Mouse (Mus musculus) T-helper 17 cell (primary cell): ENCODE measurements around the gene Rps6kb2.

ENCODE experiments used
- in situ Hi-C, 2 experiments: fragments of 300-600 bp; cut with MboI, MseI; formaldehyde crosslinking; loops; 1 replicate in 1 of 2; 2 replicates in 1 of 2; pipeline ENCODE4 v1.15.1; 2025; ENCODE audit warnings: high pct_unique_total_duplicates in 2 of 2

Gene Rps6kb2

GRCm38 (mm10) chr19:4155223-4156072 lies 7.7 kb downstream of the Rps6kb2 start:
- in situ Hi-C loops: no loop called here

DNA sequence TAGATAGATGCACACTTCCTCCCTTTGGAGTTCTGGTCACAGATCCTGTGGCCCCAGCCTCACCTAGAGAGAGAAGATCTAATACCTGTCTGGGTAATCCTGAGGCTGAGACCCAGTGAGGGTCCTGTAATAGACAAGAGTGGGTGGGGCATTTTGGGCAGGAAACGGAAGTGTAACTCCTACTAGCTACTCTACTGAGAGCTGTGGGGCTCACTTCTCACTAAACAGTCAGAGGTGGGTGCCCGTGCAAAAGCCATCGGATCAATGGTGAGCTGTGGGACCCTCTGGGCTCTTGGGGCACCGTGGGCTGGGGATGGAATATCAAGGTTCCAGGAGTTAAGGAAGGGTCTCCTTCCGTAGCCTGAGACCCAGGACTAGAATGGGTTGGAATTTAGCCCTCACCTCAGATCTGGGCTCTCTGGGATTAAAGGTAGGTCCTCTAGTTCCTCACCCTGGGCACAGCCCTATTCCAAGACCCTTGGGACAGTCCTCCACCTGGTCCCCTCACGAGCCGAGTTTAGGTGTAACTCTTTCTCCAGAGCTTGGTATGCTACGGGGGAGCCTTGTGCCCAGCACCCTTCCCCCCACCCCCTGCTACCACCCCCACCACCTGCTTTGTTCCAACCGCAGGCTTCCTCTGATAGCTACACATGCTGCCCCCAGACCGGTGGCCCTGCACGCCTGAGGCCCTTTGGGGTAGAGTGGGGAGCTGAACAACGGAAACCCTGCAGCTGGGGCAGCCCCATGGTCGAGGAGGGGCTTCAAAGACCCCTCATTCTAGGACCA lies 8.5 kb downstream of the Rps6kb2 start:
- in situ Hi-C loops: loop anchor here in 1 of 2 experiments (5.0 kb wide), 1 partner anchor 57 kb away; the partner anchor contains the start of genes Cdk2ap2 and Pitpnm1

DNA sequence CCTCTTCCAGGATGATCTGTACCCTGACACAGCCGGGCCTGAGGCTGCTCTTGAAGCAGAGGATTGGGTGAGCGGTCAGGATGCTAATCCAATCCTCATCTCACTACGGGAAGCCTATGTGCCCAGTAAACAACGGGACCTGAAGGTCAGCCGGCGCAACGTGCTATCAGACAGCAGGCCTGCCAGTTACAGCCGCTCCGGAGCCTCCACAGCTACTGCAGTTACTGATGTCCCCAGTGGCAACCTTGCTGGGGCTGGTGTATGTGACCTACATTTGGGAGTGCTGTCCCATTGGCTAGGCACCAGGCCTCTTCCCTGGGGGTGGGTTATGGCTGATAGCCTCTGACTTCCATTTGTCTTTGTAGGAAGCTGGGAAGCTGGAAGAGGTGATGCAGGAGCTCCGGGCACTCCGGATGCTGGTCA lies 9.9 kb downstream of the Rps6kb2 start, which contains the start of gene Ptprcap:
Gene Ptprcap, plus strand, starts transcription at position 373 of the 423 bp plus-strand sequence.
- in situ Hi-C loops: loop anchor here in 1 of 2 experiments (5.0 kb wide), 1 partner anchor 56 kb away; the partner anchor contains the start of genes Cdk2ap2 and Pitpnm1

DNA sequence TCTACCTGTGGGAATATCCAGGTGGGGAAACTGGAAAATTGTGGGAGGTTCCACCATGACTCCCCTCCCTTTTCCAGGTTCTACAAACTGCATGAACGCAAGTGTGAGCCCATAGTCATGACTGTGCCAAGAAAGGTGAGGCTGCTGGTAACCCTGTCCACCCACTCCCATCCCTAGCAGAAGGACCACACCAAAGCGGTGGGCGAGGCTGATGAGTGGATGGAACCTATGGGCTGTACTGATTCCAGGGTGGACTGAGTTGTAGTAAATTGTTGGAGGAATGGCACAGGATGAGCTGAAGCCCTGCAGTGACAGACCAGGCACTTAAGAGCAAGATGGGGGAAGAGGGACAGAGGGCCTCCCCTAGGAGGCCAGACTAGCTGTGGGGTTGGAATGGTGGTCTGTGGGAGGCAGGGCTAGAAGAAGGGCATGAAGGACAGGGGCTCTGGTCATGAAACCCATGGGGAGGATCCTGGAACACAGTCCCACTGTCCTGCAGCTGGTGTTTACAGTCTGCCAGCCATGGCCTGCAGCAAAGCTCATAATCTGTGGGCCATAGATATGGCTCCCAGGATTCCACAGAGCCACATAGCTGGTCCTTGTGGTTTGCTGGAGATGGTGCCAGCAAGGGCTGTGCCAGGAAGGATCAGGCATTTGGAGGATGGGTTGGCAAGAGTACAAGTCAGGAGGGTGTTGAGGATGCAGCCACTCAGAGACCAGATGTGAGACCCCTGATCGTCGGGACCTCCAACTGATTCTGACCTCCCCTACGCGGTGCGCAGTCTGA lies 10.5 kb downstream of the Rps6kb2 start:
- in situ Hi-C loops: loop anchor here in 1 of 2 experiments (5.0 kb wide), 1 partner anchor 55 kb away; the partner anchor contains the start of genes Cdk2ap2 and Pitpnm1

- in situ Hi-C loops: loop anchor here in 1 of 2 experiments (5.0 kb wide), 1 partner anchor 55 kb away; the partner anchor contains the start of genes Cdk2ap2 and Pitpnm1
Observed at GRCm38 (mm10) chr19:4151898-4152297, 11.3 kb downstream of the Rps6kb2 start.

- in situ Hi-C loops: loop anchor here in 1 of 2 experiments (5.0 kb wide), 1 partner anchor 54 kb away; the partner anchor contains the start of genes Cdk2ap2 and Pitpnm1
Observed at GRCm38 (mm10) chr19:4151488-4151860, 11.7 kb downstream of the Rps6kb2 start.

DNA sequence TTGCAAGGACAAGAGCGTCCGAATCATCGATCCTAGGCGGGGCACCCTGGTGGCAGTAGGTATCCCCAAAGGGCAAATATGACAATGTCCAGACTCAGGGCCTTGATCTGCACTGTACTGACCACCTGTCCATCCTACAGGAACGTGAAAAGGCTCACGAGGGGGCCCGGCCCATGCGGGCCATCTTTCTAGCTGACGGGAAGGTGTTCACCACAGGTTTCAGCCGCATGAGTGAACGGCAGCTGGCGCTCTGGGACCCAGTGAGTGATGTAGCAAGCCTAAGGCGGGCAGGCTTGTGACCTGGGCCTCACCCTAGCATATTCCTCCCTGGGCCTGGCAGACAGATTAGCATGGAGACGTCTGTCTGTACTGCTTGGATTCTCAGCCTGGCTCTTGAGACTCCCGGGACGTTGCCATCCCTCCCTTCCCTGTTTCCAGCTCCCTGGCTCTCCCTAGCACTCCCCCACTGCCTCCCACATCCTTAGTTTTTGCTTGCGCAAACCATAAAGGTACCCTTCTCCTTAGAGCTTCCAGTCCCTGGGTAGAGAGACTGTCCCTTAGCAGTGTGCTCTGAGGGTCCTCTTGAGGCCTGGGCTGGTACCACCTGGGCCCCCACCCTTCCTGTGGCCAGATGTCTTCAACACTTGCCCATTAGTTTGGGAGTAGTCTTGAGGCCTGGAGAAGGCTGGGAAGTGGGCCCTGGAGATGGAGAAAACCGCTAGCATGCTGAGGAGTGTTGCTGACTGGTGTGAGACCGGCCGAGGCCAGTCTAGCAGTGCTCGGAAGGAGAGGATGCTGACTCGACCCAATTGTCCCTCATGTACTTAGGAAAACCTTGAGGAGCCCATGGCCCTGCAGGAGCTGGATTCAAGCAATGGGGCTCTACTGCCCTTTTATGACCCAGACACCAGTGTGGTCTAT lies 12.3 kb downstream of the Rps6kb2 start:
- in situ Hi-C loops: loop anchor here in 1 of 2 experiments (5.0 kb wide), 1 partner anchor 54 kb away; the partner anchor contains the start of genes Cdk2ap2 and Pitpnm1

DNA sequence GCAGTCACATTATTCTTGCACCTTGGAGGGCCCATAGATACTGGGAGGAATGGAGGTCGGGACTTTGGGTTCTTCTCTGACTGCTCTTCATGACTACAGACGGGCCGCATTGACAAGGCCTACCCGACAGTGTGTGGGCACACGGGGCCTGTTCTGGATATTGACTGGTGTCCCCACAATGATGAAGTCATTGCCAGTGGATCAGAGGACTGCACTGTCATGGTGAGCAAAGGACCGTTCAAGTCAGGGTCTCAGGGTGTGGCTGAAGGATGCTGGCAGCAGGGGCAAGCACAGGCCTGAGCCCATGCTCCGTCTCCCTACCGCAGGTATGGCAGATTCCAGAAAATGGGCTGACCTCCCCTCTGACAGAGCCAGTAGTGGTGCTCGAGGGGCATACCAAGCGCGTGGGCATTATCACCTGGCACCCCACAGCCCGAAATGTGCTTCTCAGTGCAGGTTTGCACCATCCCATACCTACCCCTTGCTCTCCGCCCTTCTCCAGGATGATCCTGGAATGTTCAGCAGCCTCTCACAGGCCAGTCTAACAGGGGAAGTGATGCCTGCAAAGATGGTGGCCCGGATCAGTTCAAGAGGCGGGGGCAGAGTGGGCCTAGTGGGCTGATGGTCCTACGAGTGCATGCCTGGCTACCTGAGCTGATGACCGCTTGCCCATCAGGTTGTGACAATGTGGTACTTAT lies 13.2 kb downstream of the Rps6kb2 start:
- in situ Hi-C loops: loop anchor here in 1 of 2 experiments (5.0 kb wide), 1 partner anchor 53 kb away; the partner anchor contains the start of genes Cdk2ap2 and Pitpnm1

- in situ Hi-C loops: no loop called here
Observed at GRCm38 (mm10) chr19:4149283-4149682, 13.9 kb downstream of the Rps6kb2 start.

DNA sequence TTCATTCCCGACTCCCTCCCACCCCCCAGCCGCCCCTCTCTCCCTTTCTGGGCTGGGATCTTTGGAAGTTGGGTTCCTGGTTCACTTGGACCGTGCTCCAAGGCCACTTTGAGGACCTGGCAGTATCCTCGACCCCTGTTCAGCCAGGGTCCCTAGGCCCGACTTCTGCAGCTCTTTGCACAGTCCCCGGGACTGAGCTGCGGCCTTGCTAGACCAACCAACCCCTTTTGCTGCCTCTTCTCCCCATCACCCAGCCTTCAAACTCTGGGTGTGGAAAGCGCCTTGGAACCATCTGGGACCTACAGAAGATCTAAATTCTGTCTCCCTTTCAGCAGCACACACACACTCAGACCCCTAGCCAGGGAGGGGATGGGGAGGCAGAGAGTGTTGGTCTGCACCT lies 14.3 kb downstream of the Rps6kb2 start:
- in situ Hi-C loops: no loop called here

GRCm38 (mm10) chr19:4148491-4148806 lies 14.7 kb downstream of the Rps6kb2 start, which contains the start of gene Coro1b:
Gene Coro1b, plus strand, starts transcription at chr19:4148619.
- in situ Hi-C loops: no loop called here

DNA sequence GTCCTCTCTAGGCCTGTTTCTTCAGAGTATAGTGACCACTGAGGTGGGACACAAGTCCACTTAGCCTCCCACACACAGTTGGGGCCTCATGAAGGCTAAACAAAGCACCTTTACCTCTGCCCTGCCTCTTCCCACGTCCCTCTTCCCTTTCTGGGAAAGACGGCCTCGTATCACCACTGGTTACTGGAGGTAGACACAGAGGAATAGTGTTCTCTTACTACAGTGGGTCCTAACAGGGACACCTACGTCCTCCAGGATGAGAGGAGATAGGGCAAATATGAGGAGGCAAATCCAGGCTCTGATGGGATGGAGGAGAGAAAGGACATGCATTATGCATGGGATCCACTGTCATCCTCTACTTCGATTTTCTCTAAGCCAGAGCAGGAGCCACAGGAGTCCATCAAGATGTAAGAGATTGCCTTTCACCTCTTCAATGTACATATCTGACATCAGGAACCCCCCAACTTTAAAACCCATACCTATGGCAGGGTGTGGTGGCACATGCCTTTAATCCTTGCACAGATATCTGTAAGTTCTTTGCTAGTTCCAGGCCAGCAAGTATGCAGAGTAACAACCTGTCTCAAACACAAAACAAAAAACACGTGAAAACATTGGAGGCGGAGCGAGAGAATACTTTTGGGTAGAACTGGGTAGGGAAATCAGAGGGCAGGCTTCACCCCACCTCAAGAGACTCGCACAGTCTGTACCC lies 15.2 kb downstream of the Rps6kb2 start:
- in situ Hi-C loops: no loop called here

DNA sequence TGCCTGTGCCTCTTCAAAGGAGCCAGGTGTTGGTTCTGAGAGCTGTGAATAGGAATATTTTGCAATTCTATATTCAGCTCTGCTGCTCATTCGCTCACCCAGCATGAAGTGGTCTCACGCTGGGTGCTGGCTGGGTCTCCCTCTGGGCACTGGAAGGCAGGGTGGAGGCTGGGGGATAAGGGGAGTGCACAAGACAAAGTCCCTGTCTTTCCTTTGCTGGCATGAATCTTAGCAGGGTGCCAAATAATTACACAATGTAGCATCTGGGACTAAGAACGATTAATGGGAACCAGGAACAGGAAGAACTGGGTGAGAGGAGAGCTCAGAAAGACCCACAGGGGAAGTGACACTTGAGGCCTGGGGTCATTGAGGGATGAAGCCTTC lies 16.1 kb downstream of the Rps6kb2 start:
- in situ Hi-C loops: no loop called here

- in situ Hi-C loops: no loop called here
Observed at GRCm38 (mm10) chr19:4146366-4147021, 16.7 kb downstream of the Rps6kb2 start.

DNA sequence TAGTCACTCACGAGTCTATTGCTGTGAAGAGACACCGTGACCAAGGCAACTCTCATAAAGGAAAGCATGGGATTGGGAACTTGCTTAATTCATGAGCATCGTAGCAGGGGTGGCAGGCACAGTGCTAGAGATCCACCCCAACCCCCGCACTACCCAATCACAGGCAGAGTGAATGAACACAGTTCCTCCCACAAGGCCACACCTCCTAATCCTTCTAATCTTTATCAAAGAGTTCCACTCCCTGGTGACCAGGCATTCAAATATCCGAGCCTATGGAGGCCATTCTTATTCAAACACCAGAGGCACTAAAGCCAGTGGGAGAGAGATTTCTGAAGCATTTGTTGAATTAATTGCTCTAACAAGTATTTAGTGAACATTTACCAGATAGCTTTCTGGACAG lies 17.2 kb downstream of the Rps6kb2 start:
- in situ Hi-C loops: no loop called here

GRCm38 (mm10) chr19:4144550-4145498 lies 18.3 kb downstream of the Rps6kb2 start:
- in situ Hi-C loops: no loop called here

DNA sequence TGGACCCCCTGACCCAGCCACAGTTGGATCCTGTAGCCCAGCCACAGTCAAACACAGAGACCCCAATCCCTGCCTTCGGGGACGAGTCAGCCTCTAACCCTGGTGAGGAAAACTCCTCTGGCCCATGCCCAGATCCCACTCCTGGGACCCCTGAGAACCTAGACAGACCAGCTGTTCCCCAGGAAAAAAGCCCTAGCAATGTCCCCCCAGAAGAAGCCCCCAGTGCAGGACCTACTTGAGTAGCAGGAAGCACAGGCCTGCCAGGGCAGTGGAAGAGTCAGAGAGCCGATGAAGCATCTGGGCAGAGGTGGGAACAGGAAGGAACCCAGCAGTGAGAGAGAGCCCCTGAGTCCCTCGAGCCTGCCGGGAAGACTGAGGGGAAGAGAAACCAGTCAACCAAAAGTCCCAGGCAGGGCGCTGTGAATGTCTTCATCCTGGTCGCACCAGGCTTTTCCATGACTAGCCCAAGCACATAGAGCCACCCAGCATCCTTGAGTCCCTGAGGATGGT lies 19.3 kb downstream of the Rps6kb2 start, which contains the start of gene Cabp4:
Gene Cabp4, minus strand, starts transcription at position 275 of the 510 bp plus-strand sequence.
- in situ Hi-C loops: no loop called here
